Mouse (Mus musculus): ENCODE measurements around the gene Ppp2r5a.

DNA sequence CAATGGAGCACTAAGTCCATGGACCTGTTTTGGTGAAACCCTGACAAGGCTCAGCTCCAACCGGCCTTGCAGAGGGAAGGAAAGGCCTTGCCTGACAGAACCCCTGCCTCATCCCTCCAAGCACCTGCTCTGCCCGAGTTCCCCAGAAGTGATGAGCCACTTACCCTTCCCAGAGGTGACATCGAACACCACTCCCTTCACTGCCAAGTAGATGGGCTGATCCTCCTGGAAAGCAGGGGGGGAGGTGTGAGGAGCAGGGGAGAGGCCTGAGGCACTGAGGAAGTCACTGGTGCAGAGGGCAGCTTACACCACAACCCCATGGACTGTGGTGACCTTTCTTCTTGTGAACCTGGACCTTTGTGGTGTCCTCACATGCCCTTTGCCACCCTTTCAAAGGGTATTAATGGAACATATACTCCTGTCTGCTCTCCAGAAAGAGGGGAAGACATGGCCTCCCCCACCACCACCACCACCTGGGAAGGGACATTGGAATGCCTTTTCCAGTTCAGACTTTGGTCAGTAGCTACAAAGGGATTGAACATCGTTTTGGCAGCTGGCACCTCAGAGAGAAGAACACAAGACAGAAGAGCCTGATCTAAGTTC lies 91.7 kb downstream of the Ppp2r5a start:
- TF ChIP-seq CTCF (IDR thresholded peaks at IDR 0.05; ENCODE audit: insufficient read depth, low read depth, low read length) (no peak; the same call in 1 of the 2 replicates), POLR2A (IDR thresholded peaks at IDR 0.05; ENCODE audit: insufficient read depth, low read depth, low read length) (no peak)
